ENCODE assay signal across 16 mouse cellular contexts in the genomic region with DNA sequence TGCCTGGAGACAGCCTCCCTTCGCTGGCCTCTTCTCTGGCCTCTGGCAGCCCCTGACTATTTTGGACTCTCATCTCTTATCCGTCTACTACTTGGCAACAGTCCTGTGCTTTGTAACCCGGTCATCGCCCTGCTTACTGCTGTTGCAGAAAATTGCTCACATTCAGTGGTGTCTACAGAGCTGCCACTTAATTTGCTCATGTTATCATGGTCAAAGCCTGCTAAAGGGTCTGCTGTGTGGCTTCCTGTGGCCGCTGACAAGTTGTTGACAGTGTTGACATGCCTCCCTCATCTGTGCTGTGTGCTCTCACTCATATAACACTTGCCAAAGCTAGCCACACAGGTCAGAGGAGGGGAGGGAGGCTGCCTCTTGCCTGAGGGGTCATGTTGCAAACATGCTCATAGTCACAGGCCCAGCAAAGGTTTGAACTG. TPM values are rescaled to one million over a fixed set of nuclear protein-coding genes. Genes with fewer than 3 reads are reported as not detected.
DNase-seq lines count a peak whose midpoint lies in the region; ATAC-seq and TF ChIP-seq lines count a peak whose summit lies in the region.
"Had no signal": no experiment of that assay in that cellular context is flagged by ENCODE, and none has a peak within 500 bp of the region (broad histone marks: within the 10 kb centered on the region; RNA-seq: fewer than 3 reads in every experiment).

No protein-coding gene starts in this region.

- peaks cover 30% of the 10 kb centered on the region for H3K4me1 ChIP-seq in heart, embryonic 15.5 days (replicated peaks)
- no peaks in the 10 kb centered on the region for H3K4me1 ChIP-seq in lung, embryonic 14.5 days (ENCODE audit: insufficient read depth)

- peak overlapping the region; percentile 21; the same call in 1 of the 2 replicates for H3K4me2 ChIP-seq in heart, embryonic 15.5 days
- no peak overlapping the region for H3K4me2 ChIP-seq in lung, embryonic 14.5 days
- H3K4me2 ChIP-seq: midbrain, embryonic 11.5 days had no signal

- no peak overlapping the region for H3K4me3 ChIP-seq in heart, embryonic 15.5 days
- no peak overlapping the region for H3K4me3 ChIP-seq in lung, embryonic 14.5 days (ENCODE audit: low read depth, low read length)
- H3K4me3 ChIP-seq: layer of hippocampus, adult 2 months had no signal

- peaks cover 26% of the 10 kb centered on the region for H3K27me3 ChIP-seq in heart, embryonic 15.5 days
- H3K27me3 ChIP-seq in lung, embryonic 14.5 days (ENCODE audit: insufficient read depth, low read length): no peaks in the 10 kb centered on the region

- DNase-seq in urinary bladder, postnatal 4 days (ENCODE audit: low spot score in 2 of 2): peak; percentile 15 to 53
- no peak for DNase-seq in urinary bladder, postnatal 36 days (ENCODE audit: low spot score in 2 of 2)
- DNase-seq in lung, embryonic 14.5 days: peak; percentile 73
- DNase-seq in adrenal gland, postnatal 14 days: no peak
- no peak for DNase-seq in embryo, embryonic 10.5 days (ENCODE audit: low spot score)
- DNase-seq in cerebellum, postnatal 25 days: no peak
- DNase-seq: adrenal gland, adult 8-10 months; cerebellum, postnatal 14 days; right cerebral cortex, postnatal 25 days had no signal

- ATAC-seq in heart, embryonic 15.5 days (replicated peaks; ENCODE audit: insufficient number of reproducible peaks, insufficient read depth, low FRiP score, low read depth): peak; percentile 94
- peak; percentile 88 for ATAC-seq in lung, embryonic 14.5 days (ENCODE audit: insufficient read depth)

- no peaks in the 10 kb centered on the region for H3K9me3 ChIP-seq in heart, embryonic 15.5 days (replicated peaks)
- H3K9me3 ChIP-seq in lung, embryonic 14.5 days (ENCODE audit: low read depth, low read length): no peaks in the 10 kb centered on the region

- no peak overlapping the region for H3K9ac ChIP-seq in heart, embryonic 15.5 days
- no peak overlapping the region for H3K9ac ChIP-seq in lung, embryonic 14.5 days

- no peaks in the 10 kb centered on the region; the same call in 1 of the 2 replicates for H3K36me3 ChIP-seq in heart, embryonic 15.5 days
- H3K36me3 ChIP-seq in lung, embryonic 14.5 days (ENCODE audit: insufficient read depth): peaks cover 27% of the 10 kb centered on the region

- H3K27ac ChIP-seq in heart, embryonic 15.5 days: peak overlapping the region; percentile 56
- H3K27ac ChIP-seq in lung, embryonic 14.5 days (ENCODE audit: low read depth): no peak overlapping the region
- H3K27ac ChIP-seq: layer of hippocampus, adult 2 months had no signal

- no peak for TF ChIP-seq CTCF in lung, embryonic 14.5 days (IDR thresholded peaks at IDR 0.05; ENCODE audit: low read depth)

- WGBS in heart, embryonic 15.5 days: 28% methylated on average over 5 of the region's 5 CpGs
- WGBS in lung, embryonic 14.5 days: 65% methylated on average over 5 of the region's 5 CpGs

RNA-seq across cellular contexts. Expression of a gene that starts 16.8 kb away (rescaled TPM):
- 1.9 and 2.1 TPM in 2 replicates for polyA plus RNA-seq in heart, embryonic 15.5 days (2015; fragmentation: Nextera tagmentation; extraction: Ambion mirVana)
- polyA plus RNA-seq in lung, embryonic 14.5 days (2014; fragmentation: Nextera tagmentation; extraction: Ambion mirVana): 1.9 and 3.4 TPM in 2 replicates
- total RNA-seq in adrenal gland, postnatal 14 days (2021): 4.4 and 5.5 TPM in 2 replicates

RNA-seq across cellular contexts. Expression of a gene that starts 16.9 kb away (rescaled TPM):
- 1.00 TPM in 1 of 2 replicates, not detected in the other for polyA plus RNA-seq in heart, embryonic 15.5 days (2015; fragmentation: Nextera tagmentation; extraction: Ambion mirVana)
- 0.69 TPM in 1 of 2 replicates, not detected in the other for polyA plus RNA-seq in lung, embryonic 14.5 days (2014; fragmentation: Nextera tagmentation; extraction: Ambion mirVana)
- total RNA-seq in adrenal gland, postnatal 14 days (2021): 1.9 and 2.3 TPM in 2 replicates
- polyA plus RNA-seq: embryonic facial prominence, embryonic 14.5 days; forebrain, embryonic 11.5 days; kidney, embryonic 14.5 days; limb, embryonic 14.5 days; midbrain, embryonic 11.5 days had no signal

RNA-seq across cellular contexts. Expression of a gene that starts 17.2 kb away (rescaled TPM):
- 51.9 and 64.6 TPM in 2 replicates for polyA plus RNA-seq in heart, embryonic 15.5 days (2015; fragmentation: Nextera tagmentation; extraction: Ambion mirVana)
- 70.4 and 78.9 TPM in 2 replicates for polyA plus RNA-seq in lung, embryonic 14.5 days (2014; fragmentation: Nextera tagmentation; extraction: Ambion mirVana)
- 50.0 and 59.9 TPM in 2 replicates for total RNA-seq in adrenal gland, postnatal 14 days (2021)

RNA-seq across cellular contexts. Expression of a gene that starts 48.2 kb away (rescaled TPM):
- polyA plus RNA-seq in heart, embryonic 15.5 days (2015; fragmentation: Nextera tagmentation; extraction: Ambion mirVana): 4.7 and 5.4 TPM in 2 replicates
- polyA plus RNA-seq in lung, embryonic 14.5 days (2014; fragmentation: Nextera tagmentation; extraction: Ambion mirVana): 3.6 and 3.7 TPM in 2 replicates
- total RNA-seq in adrenal gland, postnatal 14 days (2021): 2.7 and 6.0 TPM in 2 replicates

Comparison
In these comparisons a context has a peak if more than half of its experiments do, and no peak if none do; other contexts are left out.
1. DNase-seq: peak in urinary bladder, postnatal 4 days (2 of 2) and lung, embryonic 14.5 days (single experiment); none in urinary bladder, postnatal 36 days (0 of 2), adrenal gland, postnatal 14 days (single experiment), embryo, embryonic 10.5 days (single experiment) and cerebellum, postnatal 25 days (0 of 2).